Mouse (Mus musculus): ENCODE measurements around the gene Mecom.

Mecom gene

DNA sequence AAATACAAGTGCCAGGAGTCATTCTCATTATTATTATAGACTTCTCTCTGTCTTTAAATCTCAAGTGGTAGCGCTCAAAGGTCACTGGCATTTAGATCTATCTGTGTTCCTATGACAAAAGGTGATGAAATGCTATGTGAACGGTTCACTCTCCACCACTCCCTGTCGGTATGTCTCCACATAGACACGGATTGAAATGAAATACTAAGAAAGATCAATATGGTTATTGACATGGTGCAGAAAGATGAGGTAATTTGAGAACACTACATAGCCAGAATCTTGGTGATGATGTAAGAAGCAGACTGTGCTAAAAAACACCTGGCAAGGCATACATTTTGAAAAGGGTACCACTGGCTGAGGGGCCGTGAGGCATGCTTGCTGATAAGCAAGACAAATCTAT is 294.1 kb downstream of the Mecom start:
- 97% methylated on average over 5 of the region's 5 CpGs for WGBS

DNA sequence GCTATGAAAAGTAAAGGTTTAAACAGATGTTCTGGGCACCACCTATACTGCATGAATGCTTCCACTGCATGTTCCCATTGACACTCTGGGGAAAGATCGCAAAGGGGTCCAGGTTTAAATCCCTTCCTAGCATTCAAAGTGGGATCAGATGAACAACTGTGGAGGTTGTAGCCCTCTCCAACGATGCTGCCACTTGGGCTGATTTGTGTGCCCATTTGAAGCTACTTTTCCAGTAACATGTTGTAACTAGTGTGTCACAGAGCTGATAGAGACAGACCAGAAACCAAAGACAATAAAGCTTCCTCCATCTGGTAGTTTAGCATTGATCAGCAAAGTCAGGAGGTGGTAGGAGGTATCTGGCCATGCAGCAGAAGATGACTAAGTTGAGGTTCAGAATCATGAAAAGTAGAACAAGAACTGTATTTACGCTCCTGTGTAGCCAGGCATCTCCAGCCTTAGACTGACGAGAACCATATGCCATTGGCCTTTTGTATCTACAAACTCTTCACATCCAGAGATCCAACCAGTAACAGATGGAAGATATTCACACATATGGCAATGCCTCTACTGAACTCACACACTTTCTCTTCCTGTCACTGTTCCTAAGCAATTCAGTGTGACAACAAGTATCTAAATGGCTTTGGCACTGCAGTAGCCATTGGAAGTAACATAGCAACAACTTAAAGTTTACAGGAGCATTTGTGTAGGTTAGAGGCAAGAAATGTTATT is 299.0 kb downstream of the Mecom start:
- 69% methylated on average over 4 of the region's 4 CpGs for WGBS

- WGBS, result 82% methylated on average over 5 of the region's 5 CpGs
Observed at GRCm38 (mm10) chr3:30247256-30247655, 300.6 kb downstream of the Mecom start.

GRCm38 (mm10) chr3:30246431-30247041 is 301.3 kb downstream of the Mecom start:
- WGBS, result 77% methylated on average over 12 of the region's 12 CpGs

DNA sequence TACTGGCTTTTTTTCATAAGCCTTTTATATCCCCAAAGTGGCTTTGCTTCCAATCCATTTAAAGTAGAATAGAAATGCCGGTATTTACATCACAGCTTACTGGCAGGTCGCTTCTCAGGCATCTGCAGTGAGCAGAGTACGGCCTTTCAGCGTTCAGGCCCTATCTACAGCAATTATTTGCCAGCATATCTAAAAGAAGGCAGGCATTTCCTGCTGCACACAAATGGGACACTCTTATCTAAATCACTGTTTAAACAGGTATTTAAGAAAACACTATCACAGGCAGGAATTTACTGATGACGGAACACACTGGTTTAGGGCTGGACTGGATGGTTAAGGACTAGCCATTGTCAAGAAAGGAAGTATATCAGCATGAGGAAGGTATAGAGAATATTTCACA is 301.9 kb downstream of the Mecom start:
- WGBS, result 86% methylated on average over 5 of the region's 5 CpGs

GRCm38 (mm10) chr3:30244401-30244871 is 303.4 kb downstream of the Mecom start:
- WGBS, result 66% methylated on average over 7 of the region's 7 CpGs

GRCm38 (mm10) chr3:30243776-30244275 is 304.0 kb downstream of the Mecom start:
- 68% methylated on average over 8 of the region's 8 CpGs for WGBS

DNA sequence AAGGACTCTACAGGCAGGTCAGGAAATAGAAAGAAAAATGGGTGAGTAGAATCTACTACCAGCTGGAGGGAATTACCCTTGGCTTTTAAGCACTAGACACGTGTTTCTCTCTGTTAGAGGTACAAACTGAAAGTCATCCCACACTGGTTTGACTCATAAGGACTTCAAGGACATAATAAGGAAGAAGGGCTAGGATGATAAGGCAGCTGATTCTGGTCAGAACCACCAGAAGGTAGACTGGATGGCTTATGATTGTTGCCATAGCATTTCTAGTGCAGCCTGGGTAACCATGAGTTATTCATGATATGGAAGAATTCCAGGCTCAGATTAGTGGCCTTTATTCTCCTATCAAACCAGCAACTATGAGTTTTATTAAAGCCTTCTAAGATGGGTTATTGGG is 308.4 kb downstream of the Mecom start:
- 78% methylated on average over 1 of the region's 1 CpGs for WGBS

- 96% methylated on average over 5 of the region's 5 CpGs for WGBS
Observed at GRCm38 (mm10) chr3:30237493-30237892, 310.3 kb downstream of the Mecom start.

DNA sequence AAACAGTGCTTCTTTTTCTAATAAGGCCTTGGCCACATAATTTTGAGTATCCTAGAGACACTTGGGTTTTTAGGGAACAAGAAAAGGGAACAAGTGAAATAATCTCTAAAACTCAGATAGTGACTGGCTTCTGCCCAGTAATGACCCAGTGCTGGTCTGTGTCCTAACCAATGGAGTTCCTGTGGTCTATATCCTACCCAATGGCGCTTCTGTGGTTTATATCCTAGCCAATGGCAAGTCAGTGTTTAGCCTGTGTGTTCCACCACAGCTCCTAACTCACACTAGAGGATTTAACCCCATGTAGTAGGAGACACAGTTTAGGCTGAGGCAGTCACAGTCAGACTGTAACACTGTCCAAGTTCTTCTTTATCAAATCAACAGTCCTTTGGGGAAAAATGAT is 313.8 kb downstream of the Mecom start:
- 91% methylated on average over 1 of the region's 1 CpGs for WGBS

DNA sequence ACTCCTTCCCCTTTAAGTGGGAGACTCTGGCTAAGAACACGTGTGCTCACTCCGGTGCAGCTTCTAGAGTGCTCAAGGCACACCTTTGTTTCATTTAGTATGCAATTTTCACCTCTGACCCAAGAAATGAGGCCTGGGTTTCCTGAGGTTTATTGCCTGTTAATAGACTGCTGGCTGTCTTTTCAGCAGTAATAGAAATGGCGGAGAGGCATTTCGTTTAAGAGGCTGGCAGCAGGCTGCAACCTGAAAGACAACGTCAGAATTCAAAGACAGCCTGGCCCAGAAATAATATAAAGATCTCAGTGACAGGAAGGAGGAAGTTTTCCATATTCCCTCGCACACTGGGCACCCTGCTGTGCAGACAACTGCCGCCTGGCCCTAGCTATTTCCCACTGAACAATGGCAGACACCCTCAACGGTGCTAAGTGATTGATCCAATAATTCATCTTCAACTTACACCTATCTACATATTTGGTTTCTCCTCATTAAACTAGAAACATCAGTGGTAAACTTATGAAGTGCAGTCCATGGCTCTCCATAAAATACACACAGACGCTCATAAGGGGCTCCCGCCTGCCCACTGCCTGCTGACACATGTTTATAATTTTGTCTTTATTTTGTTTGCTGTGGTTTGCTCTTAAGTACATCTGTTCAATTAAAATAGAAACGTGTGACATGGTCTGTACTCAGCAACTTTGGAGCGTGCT is 319.7 kb downstream of the Mecom start:
- 73% methylated on average over 12 of the region's 12 CpGs for WGBS

GRCm38 (mm10) chr3:30226928-30227370 is 320.9 kb downstream of the Mecom start:
- 33% methylated on average over 13 of the region's 13 CpGs for WGBS

- WGBS, result 91% methylated on average over 6 of the region's 6 CpGs
Observed at GRCm38 (mm10) chr3:30225200-30225599, 322.6 kb downstream of the Mecom start.

DNA sequence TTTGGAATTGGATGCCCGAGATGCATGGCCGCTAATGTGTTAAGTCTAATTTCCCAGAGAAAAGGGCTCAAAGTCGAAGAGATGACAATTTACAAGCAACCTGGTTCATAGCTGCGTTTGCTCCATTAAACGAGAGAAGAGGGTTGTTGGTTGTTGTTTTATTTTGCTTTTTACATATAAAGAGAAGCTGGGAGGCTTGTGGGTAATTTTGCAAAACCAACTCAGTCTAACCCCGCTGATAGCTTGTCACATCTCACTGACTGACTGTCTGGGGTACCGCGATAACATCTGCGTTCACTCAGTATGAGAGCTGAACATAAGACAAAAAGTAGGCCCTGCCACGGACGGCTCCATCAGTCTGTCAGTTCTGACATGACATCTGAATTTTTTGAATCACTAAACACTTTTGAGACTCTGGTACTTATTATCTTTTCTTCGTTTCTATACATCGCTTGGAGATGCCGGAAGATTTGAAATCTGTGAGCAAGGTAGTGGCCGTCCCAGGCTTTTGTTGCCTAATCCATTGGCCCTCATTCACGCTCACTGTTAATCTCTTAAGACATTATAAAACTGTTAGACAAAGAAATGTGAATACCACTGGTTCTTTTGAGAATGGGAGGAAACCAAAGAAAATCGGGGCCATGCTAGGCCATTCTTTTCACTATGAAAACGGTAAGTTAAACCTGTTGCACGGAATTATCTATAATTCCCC is 327.0 kb downstream of the Mecom start:
- 69% methylated on average over 19 of the region's 19 CpGs for WGBS

GRCm38 (mm10) chr3:30219891-30220290 is 327.9 kb downstream of the Mecom start:
- WGBS, result 26% methylated on average over 8 of the region's 8 CpGs

DNA sequence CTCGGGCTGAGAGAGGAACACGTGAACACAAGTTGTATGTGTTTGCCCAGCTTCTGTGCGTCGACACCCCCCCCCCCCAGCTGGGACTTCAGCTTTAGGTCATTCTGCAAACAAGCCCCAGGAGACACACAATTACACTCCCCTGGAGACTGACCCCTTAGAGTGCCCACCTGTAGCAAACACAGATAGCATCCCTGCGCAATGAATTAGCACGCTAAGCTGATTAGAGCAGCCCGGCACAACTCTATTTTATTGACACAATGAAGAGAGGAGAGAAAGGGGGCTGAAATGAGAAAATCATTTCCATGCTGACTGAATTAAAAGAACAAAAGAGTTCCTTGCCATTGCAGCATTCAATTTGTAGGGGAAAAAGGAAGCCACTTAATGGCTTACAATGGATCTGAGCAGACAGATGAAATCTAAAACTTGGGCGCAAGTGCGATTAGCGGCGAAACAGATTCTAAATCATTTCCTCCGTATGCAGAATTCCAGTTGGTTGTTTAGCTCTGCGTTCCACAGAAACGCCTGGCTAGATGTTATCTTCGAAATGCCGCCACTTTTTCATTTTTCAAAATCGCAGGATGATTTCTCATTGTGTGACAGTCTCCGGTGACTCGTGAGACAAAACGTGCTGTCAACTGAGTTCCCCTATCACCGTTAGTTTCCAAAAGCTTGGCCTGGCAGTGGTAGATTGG is 328.5 kb downstream of the Mecom start:
- WGBS, result 8% methylated on average over 21 of the region's 21 CpGs

DNA sequence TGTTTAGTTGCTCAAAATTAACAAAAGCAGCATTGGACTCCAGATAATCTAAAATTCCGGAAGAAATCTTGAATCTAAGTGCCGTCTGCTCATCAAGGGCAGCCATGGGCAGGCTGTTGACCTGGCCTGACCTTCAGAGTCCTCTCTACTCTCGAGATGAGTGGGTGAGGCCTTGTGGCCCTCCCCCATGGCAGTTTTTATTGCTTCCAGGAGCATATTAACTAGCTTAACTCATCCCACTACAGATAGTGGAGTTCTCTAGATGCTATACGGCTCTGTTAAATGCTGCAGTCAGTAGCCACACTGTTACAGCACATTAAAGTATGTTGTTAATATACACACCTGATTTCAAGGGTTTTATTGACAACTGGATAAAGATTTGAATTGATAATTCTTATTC is 333.2 kb downstream of the Mecom start:
- 84% methylated on average over 4 of the region's 4 CpGs for WGBS

GRCm38 (mm10) chr3:30213540-30214170 is 334.2 kb downstream of the Mecom start:
- 73% methylated on average over 7 of the region's 7 CpGs for WGBS

GRCm38 (mm10) chr3:30212802-30213201 is 335.0 kb downstream of the Mecom start:
- 80% methylated on average over 3 of the region's 3 CpGs for WGBS

DNA sequence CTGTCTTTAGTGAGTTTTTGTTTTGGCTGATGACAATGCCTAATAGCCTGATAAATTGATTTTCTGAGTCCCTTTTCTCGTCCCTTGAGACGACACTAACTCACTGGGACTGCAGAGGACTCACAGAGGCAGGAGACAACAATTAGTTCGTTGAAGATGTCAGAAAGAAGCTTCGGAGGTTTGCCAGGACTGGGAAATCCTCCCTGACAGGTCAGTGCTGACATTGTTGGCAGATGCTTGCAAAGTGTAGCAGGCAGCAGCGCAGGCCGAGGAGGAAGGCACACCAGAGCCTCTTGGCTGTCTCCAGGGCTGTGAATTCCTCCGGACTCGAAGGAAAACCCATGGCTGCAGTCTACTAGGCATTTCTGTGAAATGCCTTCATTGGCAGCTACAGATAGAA is 339.9 kb downstream of the Mecom start:
- WGBS, result 62% methylated on average over 8 of the region's 8 CpGs

- WGBS, result 51% methylated on average over 5 of the region's 5 CpGs
Observed at GRCm38 (mm10) chr3:30207431-30207830, 340.4 kb downstream of the Mecom start.
